Mouse (Mus musculus): ENCODE results near the gene Xylt1. TPM values are rescaled to one million over a fixed set of nuclear protein-coding genes. Genes with fewer than 3 reads are reported as not detected.

Xylt1 gene
- polyA plus RNA-seq, 1 experiment from 2014 or later, result 0.20 TPM

DNA sequence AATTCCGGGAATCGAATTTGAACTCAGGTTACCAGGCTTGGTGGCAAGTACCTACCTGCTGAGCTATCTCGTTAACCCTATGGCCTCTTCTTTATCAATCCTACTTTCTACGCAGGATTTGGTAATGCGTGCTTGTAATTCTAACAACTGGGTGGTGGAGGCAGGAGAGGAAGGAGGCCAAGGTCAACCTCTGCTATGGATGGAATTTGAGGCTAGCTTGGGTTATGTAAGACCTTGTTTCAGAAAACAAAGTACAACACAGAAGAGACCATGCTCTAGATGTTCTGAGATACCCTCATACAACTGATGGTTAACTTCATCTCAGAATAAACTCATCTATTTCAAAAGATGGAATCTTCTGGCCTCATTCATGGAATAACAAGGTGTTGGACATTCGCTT, 17.1 kb downstream of the Xylt1 start:
- Histone ChIP-seq H3K36me3 (no peaks in the 10 kb centered on the region), H3K4me1 (replicated peaks) (peaks cover 17% of the 10 kb centered on the region), H3K4me2 (no peak overlapping the region), H3K9ac (no peak overlapping the region), H3K27ac (no peak overlapping the region), H3K27me3 (no peaks in the 10 kb centered on the region), H3K4me3 (replicated peaks) (no peak overlapping the region), H3K9me3 (replicated peaks) (no peaks in the 10 kb centered on the region)
- WGBS (ENCODE audit: insufficient replicate concordance), result 84% methylated on average over 6 of the region's 6 CpGs
- DNase-seq, result no peak
- no peak for ATAC-seq (ENCODE audit: low read depth)

DNA sequence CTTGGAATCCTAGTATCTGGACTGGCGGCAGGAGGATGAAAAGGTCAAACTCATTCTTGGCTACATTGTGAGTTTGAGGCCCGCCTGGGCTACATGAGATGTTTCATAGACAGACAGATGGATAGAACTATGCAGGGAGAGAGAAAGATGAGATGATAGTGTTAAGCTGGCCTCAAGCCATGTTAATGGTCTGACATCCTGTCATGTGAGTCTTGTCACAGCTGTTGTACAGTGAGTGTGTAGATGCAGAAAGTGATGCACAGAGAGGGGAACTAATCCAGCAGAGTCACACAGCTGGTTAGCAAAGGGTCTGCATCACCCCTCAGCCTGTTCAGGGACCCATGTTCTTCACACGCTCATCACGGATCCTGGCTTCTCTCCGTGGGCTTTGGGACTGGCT, 19.2 kb downstream of the Xylt1 start:
- Histone ChIP-seq H3K36me3 (no peaks in the 10 kb centered on the region), H3K27me3 (no peaks in the 10 kb centered on the region), H3K27ac (no peak overlapping the region), H3K4me3 (replicated peaks) (no peak overlapping the region), H3K4me2 (no peak overlapping the region), H3K4me1 (replicated peaks) (no peaks in the 10 kb centered on the region; the same call in none of the 2 replicates), H3K9me3 (replicated peaks) (no peaks in the 10 kb centered on the region), H3K9ac (no peak overlapping the region)
- no peak for ATAC-seq (ENCODE audit: low read depth)
- WGBS (ENCODE audit: insufficient replicate concordance), result 71% methylated on average over 5 of the region's 5 CpGs
- DNase-seq, result no peak

DNA sequence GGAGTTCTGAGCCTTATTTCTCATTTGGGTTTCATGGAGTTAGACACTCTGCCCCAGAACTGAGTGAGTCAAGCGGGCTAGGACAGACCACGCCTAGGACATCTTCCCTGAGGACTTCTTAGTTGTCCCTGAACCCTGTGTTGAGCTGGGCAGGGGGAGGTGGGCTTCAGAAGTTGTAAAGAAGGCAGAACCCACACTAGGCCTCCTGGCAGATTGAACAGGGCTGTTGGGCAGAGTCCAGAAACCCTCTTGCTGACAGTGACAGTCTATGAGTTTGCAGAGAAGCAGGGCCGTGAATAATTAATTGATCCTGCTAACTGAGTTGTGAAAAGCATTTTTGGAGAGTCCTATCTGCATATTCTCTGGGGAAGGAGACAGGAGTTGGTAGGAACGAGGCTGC, 20.8 kb downstream of the Xylt1 start:
- H3K27ac ChIP-seq, result no peak overlapping the region
- H3K4me3 ChIP-seq (replicated peaks), result no peak overlapping the region
- DNase-seq (no peak), ATAC-seq (ENCODE audit: low read depth) (no peak)
- 77% methylated on average over 4 of the region's 4 CpGs for WGBS (ENCODE audit: insufficient replicate concordance)
- no peaks in the 10 kb centered on the region for H3K27me3 ChIP-seq
- no peaks in the 10 kb centered on the region for H3K36me3 ChIP-seq
- no peak overlapping the region for H3K4me2 ChIP-seq
- peaks cover 8% of the 10 kb centered on the region for H3K4me1 ChIP-seq (replicated peaks)
- no peak overlapping the region for H3K9ac ChIP-seq
- H3K9me3 ChIP-seq (replicated peaks), result no peaks in the 10 kb centered on the region

DNA sequence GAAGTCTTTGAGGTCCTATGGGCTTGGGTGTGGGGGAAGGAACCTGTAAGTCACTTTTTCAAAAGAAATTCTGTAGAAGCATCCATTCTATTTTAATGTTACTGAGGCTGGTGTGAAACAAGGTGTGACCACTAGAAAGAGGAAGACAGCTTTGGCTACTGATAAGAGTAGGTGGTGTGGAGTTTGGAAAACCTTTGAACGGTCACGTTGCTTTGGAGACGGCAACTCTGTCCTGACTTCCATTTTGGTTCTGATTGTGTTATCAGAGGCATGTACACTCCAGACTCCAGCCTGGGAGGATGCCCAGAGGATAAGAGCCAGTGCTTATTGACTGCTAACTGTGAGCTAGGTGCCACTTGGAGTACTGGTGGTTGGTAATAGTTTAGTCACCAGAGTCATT, 25.6 kb downstream of the Xylt1 start:
- no peaks in the 10 kb centered on the region for H3K36me3 ChIP-seq
- H3K4me3 ChIP-seq (replicated peaks), result no peak overlapping the region
- ATAC-seq (ENCODE audit: low read depth) (peak; percentile 75), DNase-seq (no peak)
- no peak overlapping the region for H3K9ac ChIP-seq
- H3K27me3 ChIP-seq, result no peaks in the 10 kb centered on the region
- no peak overlapping the region for H3K27ac ChIP-seq
- WGBS (ENCODE audit: insufficient replicate concordance), result 7% methylated on average over 3 of the region's 3 CpGs
- H3K4me1 ChIP-seq (replicated peaks), result peaks cover 35% of the 10 kb centered on the region
- H3K9me3 ChIP-seq (replicated peaks), result no peaks in the 10 kb centered on the region
- no peak overlapping the region for H3K4me2 ChIP-seq

DNA sequence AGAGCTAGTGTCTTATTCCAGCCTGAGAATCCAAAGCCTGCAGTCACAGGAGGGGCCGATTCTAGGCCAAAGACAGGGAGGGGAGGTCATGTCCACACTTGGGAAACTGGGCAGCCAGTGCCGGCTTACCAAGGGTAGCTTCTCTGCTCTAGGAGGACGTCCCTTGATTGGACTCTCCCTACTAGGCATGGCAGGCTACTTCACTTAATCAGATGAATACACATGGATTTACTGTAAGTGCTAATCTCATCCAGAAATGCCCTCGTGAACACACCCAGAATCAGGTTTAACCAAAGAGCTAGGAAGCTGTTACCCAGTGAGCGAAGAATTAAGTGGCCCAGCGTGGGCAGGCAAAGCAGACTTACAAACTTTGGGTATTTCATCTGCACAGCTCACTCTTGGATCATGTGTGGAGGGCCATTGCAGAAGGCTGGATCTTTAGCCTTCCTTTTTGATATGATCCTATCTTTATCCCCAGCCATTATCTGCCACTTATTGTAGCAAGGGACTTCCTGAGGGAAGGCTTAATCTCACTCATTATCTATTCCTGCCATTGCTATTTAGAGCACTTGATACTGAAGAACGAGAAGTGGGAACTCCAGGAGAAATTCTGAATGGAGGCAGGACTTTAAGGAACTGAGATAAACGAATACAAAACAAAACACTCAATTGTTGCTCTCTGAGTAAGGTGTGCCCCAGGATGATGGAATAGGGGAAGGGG, 28.6 kb downstream of the Xylt1 start:
- no peaks in the 10 kb centered on the region for H3K27me3 ChIP-seq
- peaks cover 42% of the 10 kb centered on the region for H3K4me1 ChIP-seq (replicated peaks)
- ATAC-seq (ENCODE audit: low read depth) (peak; percentile 49; the same call in 1 of the 2 replicates), DNase-seq (no peak)
- H3K36me3 ChIP-seq, result no peaks in the 10 kb centered on the region
- H3K4me3 ChIP-seq (replicated peaks), result no peak overlapping the region
- H3K9me3 ChIP-seq (replicated peaks), result no peaks in the 10 kb centered on the region
- H3K27ac ChIP-seq, result no peak overlapping the region
- no peak overlapping the region for H3K9ac ChIP-seq
- 32% methylated on average over 8 of the region's 8 CpGs for WGBS (ENCODE audit: insufficient replicate concordance)
- H3K4me2 ChIP-seq, result no peak overlapping the region

DNA sequence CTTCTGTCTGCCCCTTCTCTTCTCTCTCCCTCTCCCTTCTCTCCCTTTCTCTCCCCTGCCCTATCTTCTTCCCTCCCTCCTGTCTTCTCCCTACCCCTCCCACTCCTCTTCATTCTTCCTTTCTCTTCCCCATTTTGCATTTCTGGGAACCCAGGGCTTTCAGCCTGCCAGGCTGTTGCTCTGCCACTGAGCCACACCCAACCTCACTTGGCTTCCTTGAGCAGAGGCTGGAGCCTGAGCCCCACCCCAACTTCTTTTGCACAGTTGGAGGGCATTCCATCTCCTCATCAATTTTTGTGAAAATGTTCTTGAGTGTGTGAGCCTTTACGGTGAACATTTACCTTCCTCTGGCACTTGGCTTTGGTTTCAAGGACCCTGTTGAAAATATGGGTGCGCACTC, 31.1 kb downstream of the Xylt1 start:
- H3K4me1 ChIP-seq (replicated peaks), result peaks cover 31% of the 10 kb centered on the region
- H3K36me3 ChIP-seq, result no peaks in the 10 kb centered on the region
- H3K9ac ChIP-seq, result no peak overlapping the region
- no peak for ATAC-seq (ENCODE audit: low read depth)
- no peaks in the 10 kb centered on the region for H3K9me3 ChIP-seq (replicated peaks)
- no peak overlapping the region for H3K4me2 ChIP-seq
- no peak overlapping the region for H3K27ac ChIP-seq
- H3K27me3 ChIP-seq, result no peaks in the 10 kb centered on the region
- 90% methylated on average over 2 of the region's 2 CpGs for WGBS (ENCODE audit: insufficient replicate concordance)
- no peak for DNase-seq
- H3K4me3 ChIP-seq (replicated peaks), result no peak overlapping the region

- Histone ChIP-seq H3K27me3 (no peaks in the 10 kb centered on the region), H3K36me3 (no peaks in the 10 kb centered on the region), H3K27ac (no peak overlapping the region), H3K4me2 (no peak overlapping the region), H3K4me3 (replicated peaks) (no peak overlapping the region), H3K9me3 (replicated peaks) (no peaks in the 10 kb centered on the region), H3K9ac (no peak overlapping the region), H3K4me1 (replicated peaks) (peaks cover 29% of the 10 kb centered on the region)
- 75% methylated on average over 5 of the region's 5 CpGs for WGBS (ENCODE audit: insufficient replicate concordance)
- DNase-seq (no peak), ATAC-seq (ENCODE audit: low read depth) (no peak)
These were observed 31.6 kb downstream of the Xylt1 start for GRCm38 (mm10) chr7:117412405-117412804.

DNA sequence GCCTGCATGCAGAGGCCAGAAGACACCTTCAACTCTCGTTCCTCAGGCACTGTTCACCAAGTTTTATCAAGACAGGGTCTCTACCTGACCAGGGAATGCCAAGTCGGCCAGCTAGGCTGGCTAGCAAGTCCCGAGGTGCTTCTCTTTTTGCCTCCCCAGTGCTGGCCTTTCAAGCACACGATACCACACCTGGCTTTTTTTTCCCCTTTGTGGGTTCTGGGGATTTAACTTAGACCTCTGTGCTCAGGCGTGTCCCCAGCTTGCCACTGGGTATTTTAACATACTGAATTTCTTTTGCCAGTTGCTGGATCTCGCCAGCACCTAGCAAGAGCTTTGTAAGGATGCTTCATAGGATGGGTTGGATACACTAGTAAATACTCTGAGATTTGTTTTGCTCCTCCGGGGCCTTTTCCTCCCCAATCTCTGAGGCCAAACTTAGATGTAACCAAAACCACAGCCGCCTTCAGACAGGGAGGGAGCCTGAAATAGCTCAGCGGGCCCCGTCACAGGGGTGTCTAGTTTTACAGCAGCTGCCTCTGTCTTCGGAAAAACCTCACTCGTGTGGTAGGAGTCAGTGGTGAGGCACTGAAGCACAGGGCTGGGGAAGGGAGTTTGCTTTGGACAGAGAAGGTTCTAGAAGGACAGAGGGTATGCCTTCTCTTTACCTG, 33.7 kb downstream of the Xylt1 start:
- Histone ChIP-seq H3K36me3 (no peaks in the 10 kb centered on the region), H3K4me2 (no peak overlapping the region), H3K9me3 (replicated peaks) (no peaks in the 10 kb centered on the region), H3K9ac (no peak overlapping the region), H3K4me1 (replicated peaks) (peaks cover 11% of the 10 kb centered on the region), H3K4me3 (replicated peaks) (no peak overlapping the region), H3K27ac (no peak overlapping the region), H3K27me3 (no peaks in the 10 kb centered on the region)
- no peak for DNase-seq
- no peak for ATAC-seq (ENCODE audit: low read depth)
- 35% methylated on average over 12 of the region's 12 CpGs for WGBS (ENCODE audit: insufficient replicate concordance)

DNA sequence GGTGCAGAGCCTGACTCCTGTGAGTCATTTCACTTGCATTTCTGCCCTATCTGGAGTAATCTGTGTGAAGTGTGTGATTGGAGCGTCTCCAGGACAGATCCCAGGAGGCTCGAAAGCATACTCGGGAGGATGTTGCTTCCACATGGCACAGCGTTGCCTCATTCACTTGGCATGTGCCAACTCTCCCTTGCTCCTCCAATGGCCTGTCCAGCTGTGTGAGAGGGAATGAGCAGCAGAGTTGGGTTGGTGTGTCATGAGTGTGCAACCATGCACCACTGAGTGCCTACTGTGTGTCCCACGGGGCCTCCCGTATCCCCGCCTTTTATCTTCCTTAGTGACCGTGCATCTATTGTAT, 34.2 kb downstream of the Xylt1 start:
- Histone ChIP-seq H3K27me3 (no peaks in the 10 kb centered on the region), H3K4me2 (no peak overlapping the region), H3K27ac (no peak overlapping the region), H3K36me3 (no peaks in the 10 kb centered on the region), H3K4me1 (replicated peaks) (0 out of 2 replicates have a peak, but pooled peaks cover 7% of the 10 kb centered on the region), H3K9ac (no peak overlapping the region), H3K4me3 (replicated peaks) (no peak overlapping the region), H3K9me3 (replicated peaks) (no peaks in the 10 kb centered on the region)
- ATAC-seq (ENCODE audit: low read depth) (no peak), DNase-seq (no peak)
- 75% methylated on average over 8 of the region's 8 CpGs for WGBS (ENCODE audit: insufficient replicate concordance)

DNA sequence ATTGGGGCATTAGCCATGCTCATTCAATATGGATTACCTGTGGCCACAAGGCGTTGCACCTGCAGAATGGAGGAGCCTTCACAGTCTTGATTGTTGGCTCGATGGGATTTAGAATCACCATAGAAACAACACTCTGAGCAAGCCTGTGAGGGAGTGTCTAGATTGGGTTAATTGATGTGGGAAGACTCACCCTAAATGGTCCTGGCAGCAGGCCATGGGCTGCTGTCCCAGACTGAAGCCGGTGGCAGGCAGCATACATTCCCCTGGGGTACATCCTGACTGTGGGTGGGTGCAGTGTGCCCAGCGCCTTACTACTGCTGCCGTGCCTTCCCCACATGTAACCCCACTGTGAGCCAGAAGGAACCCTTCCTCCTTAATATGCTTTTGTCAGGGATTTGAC, 38.3 kb downstream of the Xylt1 start:
- no peak overlapping the region for H3K9ac ChIP-seq
- ATAC-seq (ENCODE audit: low read depth) (no peak), DNase-seq (no peak)
- H3K27ac ChIP-seq, result no peak overlapping the region
- no peaks in the 10 kb centered on the region for H3K4me1 ChIP-seq (replicated peaks)
- WGBS (ENCODE audit: insufficient replicate concordance), result 74% methylated on average over 5 of the region's 5 CpGs
- no peak overlapping the region for H3K4me2 ChIP-seq
- H3K36me3 ChIP-seq, result no peaks in the 10 kb centered on the region
- no peaks in the 10 kb centered on the region for H3K9me3 ChIP-seq (replicated peaks)
- H3K4me3 ChIP-seq (replicated peaks), result no peak overlapping the region
- H3K27me3 ChIP-seq, result no peaks in the 10 kb centered on the region

DNA sequence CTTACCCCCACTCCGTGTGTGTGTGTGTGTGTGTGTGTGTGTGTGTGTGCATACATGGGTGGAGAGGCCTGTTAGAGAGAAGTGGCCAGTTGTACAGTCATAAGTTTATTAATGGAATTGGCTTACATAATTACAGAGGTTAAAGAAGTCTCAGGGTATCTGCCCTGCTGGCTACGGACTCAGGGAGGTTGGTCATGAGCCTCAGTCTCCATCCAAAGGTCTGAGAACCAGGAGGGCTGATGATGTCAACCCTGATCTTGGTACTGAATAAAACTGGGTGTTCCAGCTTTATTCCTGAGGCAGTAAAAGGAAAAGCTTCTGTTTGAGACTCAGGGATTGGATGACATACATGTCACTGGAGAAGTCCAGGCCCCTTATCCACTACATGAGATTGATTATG, 39.1 kb downstream of the Xylt1 start:
- Histone ChIP-seq H3K27ac (no peak overlapping the region), H3K36me3 (no peaks in the 10 kb centered on the region), H3K27me3 (no peaks in the 10 kb centered on the region), H3K4me2 (no peak overlapping the region), H3K9ac (no peak overlapping the region), H3K9me3 (replicated peaks) (no peaks in the 10 kb centered on the region), H3K4me3 (replicated peaks) (no peak overlapping the region), H3K4me1 (replicated peaks) (no peaks in the 10 kb centered on the region)
- 56% methylated on average over 2 of the region's 2 CpGs for WGBS (ENCODE audit: insufficient replicate concordance)
- ATAC-seq (ENCODE audit: low read depth) (no peak), DNase-seq (no peak)

DNA sequence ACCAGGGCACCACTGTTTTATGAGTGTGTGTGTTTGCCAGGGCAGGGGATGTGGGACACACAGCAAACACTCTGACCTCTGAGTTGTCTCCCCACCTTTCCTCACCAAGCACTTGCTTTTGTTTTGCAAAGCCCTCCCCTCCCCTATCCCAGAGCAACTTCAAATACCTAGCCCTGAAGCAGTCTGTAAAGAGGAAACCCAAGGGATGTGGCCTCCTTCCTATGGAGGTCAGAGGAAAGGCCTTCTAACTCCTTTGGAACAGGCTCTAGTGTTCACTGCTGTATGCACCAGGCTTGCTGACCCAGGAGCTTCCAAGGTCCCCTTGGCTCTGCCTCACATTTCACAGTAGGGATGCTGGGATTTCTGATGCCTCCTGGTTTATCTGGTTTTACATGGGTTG, 39.5 kb downstream of the Xylt1 start:
- no peak overlapping the region for H3K9ac ChIP-seq
- H3K4me2 ChIP-seq, result no peak overlapping the region
- H3K27ac ChIP-seq, result no peak overlapping the region
- H3K36me3 ChIP-seq, result no peaks in the 10 kb centered on the region
- no peak for DNase-seq
- ATAC-seq (ENCODE audit: low read depth), result no peak
- no peaks in the 10 kb centered on the region for H3K9me3 ChIP-seq (replicated peaks)
- no peak overlapping the region for H3K4me3 ChIP-seq (replicated peaks)
- no peaks in the 10 kb centered on the region for H3K27me3 ChIP-seq
- no peaks in the 10 kb centered on the region for H3K4me1 ChIP-seq (replicated peaks)
